Mouse (Mus musculus): Measurements from ENCODE around the gene 4930519G04Rik. TPM values are rescaled to one million over a fixed set of nuclear protein-coding genes. Genes with fewer than 3 reads are reported as not detected.
"Not testable (repeated sequence)": the region's sequence is repeated elsewhere in the genome, so short reads cannot be mapped to it uniquely, and the experiment has no call there.

Gene 4930519G04Rik
- polyA plus RNA-seq, 1 experiment from 2014 or later = not detected

DNA sequence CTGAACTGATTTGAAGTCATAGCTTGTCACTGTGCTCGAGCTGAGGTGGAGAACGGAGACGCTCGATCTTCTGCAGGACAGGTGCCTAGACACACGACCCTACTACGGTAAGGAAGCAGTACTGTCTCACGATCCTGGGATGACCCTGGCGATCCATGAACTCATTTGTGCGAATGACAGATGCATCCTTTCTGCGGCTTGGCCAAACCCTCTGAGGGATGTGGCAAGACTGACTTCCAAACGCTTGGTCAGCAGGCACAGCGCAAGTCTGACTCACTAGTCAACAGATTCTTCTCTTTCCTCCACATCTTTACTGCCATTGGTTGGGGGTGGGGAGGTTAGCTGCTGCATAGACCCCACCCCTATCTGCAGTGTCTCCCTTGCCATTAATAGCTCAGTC, 26.0 kb upstream of the 4930519G04Rik start:
- H3K4me1 ChIP-seq (ENCODE audit: control insufficient read depth, insufficient read depth, low read length) = peaks cover under 1% of the 10 kb centered on the region; the same call in 1 of the 2 replicates
- no peak overlapping the region for H3K27ac ChIP-seq (ENCODE audit: low read length)
- H3K9me3 ChIP-seq (replicated peaks; ENCODE audit: control insufficient read depth, low read length, poor library complexity, severe bottlenecking) = no peaks in the 10 kb centered on the region
- H3K36me3 ChIP-seq (ENCODE audit: control insufficient read depth, insufficient read depth, low read length) = no peaks in the 10 kb centered on the region
- H3K9ac ChIP-seq (ENCODE audit: low read depth, low read length) = no peak overlapping the region
- H3K4me2 ChIP-seq (ENCODE audit: low read length) = no peak overlapping the region
- WGBS = 94% methylated on average over 12 of the region's 12 CpGs
- H3K4me3 ChIP-seq (ENCODE audit: low read depth, low read length) = no peak overlapping the region
- ATAC-seq = no peak
- no peaks in the 10 kb centered on the region for H3K27me3 ChIP-seq (ENCODE audit: control insufficient read depth, insufficient read depth, low read depth, low read length)

DNA sequence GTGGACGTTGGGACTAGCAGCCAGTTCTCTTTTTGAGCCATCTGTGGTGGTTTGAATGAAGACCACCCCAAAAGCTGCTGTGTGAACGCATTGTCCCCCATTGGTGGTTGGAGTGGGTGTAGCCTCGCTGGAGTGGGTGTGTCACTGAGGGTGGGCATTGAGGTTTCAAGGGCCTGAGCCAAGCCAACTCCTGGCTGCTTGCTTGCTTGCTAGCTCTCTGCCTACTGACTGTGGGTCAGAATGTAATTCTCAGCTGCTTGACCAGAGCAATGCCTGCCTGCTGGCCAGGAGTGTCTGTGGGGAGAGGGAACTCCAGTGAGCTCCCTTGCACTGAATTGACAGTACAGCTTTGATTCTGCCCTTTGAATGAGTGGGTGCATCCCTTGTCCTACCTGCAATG, 23.7 kb upstream of the 4930519G04Rik start:
- no peak for ATAC-seq
- H3K27ac ChIP-seq (ENCODE audit: low read length) = no peak overlapping the region
- H3K27me3 ChIP-seq (ENCODE audit: control insufficient read depth, insufficient read depth, low read depth, low read length) = no peaks in the 10 kb centered on the region
- H3K4me2 ChIP-seq (ENCODE audit: low read length) = no peak overlapping the region
- H3K9me3 ChIP-seq (replicated peaks; ENCODE audit: control insufficient read depth, low read length, poor library complexity, severe bottlenecking) = no peaks in the 10 kb centered on the region
- H3K4me3 ChIP-seq (ENCODE audit: low read depth, low read length) = no peak overlapping the region
- WGBS = 63% methylated on average over 3 of the region's 3 CpGs
- H3K4me1 ChIP-seq (ENCODE audit: control insufficient read depth, insufficient read depth, low read length) = no peaks in the 10 kb centered on the region
- H3K9ac ChIP-seq (ENCODE audit: low read depth, low read length) = no peak overlapping the region
- no peaks in the 10 kb centered on the region for H3K36me3 ChIP-seq (ENCODE audit: control insufficient read depth, insufficient read depth, low read length)

DNA sequence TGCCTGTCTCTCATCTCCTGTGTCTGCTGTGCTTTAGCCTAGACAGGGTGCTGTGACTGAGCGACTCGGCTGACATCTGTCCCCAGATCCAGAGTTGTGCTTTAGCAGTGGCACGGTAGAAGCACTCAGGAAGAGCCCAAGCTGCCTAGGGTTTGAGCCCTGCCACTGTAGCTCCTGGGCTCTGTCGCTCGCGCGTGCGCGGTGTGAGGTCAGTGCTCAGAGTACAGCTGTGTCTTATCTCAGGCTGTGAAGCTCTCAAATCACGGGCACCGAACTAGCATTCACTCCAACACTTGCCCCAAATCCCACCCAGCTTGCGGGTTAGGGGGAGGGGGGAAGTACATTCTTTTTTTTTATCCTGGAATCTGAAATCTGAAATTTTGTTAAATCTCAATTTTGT, 16.6 kb upstream of the 4930519G04Rik start:
- Histone ChIP-seq H3K4me1 (ENCODE audit: control insufficient read depth, insufficient read depth, low read length) (no peaks in the 10 kb centered on the region), H3K9ac (ENCODE audit: low read depth, low read length) (no peak overlapping the region), H3K36me3 (ENCODE audit: control insufficient read depth, insufficient read depth, low read length) (no peaks in the 10 kb centered on the region), H3K9me3 (replicated peaks; ENCODE audit: control insufficient read depth, low read length, poor library complexity, severe bottlenecking) (no peaks in the 10 kb centered on the region; the same call in 1 of the 2 replicates), H3K27ac (ENCODE audit: low read length) (no peak overlapping the region), H3K27me3 (ENCODE audit: control insufficient read depth, insufficient read depth, low read depth, low read length) (no peaks in the 10 kb centered on the region), H3K4me2 (ENCODE audit: low read length) (no peak overlapping the region), H3K4me3 (ENCODE audit: low read depth, low read length) (no peak overlapping the region)
- 70% methylated on average over 12 of the region's 12 CpGs for WGBS
- ATAC-seq = no peak

DNA sequence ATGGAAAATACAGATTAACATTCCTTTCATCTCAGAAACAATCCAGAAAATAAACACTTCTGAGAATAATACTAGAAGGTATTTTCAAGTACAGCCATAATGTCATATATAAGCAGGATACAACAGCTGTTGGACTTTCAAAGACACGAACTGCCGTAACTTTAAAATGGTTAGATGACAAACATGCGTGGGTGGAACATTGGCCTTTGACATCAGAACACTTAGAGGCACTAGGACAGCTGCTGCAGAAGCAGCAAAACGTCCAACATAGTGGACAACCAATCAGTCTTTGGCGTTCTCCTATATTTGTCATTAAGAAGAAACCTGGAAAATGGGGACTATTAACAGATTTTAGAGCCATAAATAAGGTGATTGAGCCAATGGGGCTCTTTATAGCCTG, 13.0 kb upstream of the 4930519G04Rik start:
- H3K27ac ChIP-seq (ENCODE audit: low read length); H3K9ac ChIP-seq (ENCODE audit: low read depth, low read length); H3K9me3 ChIP-seq (replicated peaks; ENCODE audit: control insufficient read depth, low read length, poor library complexity, severe bottlenecking); H3K27me3 ChIP-seq (ENCODE audit: control insufficient read depth, insufficient read depth, low read depth, low read length); H3K4me3 ChIP-seq (ENCODE audit: low read depth, low read length); H3K4me2 ChIP-seq (ENCODE audit: low read length); H3K4me1 ChIP-seq (ENCODE audit: control insufficient read depth, insufficient read depth, low read length); H3K36me3 ChIP-seq (ENCODE audit: control insufficient read depth, insufficient read depth, low read length); ATAC-seq: not testable (repeated sequence)
- 78% methylated on average over 5 of the region's 5 CpGs for WGBS

DNA sequence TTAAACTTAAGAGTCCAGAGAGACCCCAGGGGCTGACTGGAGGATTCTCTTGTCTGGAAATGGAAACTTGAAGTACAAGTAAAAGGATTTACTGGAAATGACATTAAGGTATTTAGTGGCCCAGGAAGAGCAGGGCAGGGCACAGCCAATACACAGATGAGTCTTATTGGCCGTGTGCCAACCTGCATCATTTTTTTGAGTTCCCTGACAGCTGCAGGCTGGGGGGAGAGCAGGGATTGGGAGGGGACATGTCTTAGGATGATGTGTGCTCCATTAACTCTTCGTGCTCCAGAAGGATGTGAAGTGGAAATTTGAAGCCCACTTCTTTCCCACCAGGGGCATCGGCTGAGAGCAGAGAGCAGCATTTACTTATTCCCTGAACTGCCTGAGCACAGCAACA, 11.3 kb upstream of the 4930519G04Rik start:
- not testable (repeated sequence) for H3K4me3 ChIP-seq (ENCODE audit: low read depth, low read length); H3K4me2 ChIP-seq (ENCODE audit: low read length); H3K4me1 ChIP-seq (ENCODE audit: control insufficient read depth, insufficient read depth, low read length); ATAC-seq; H3K9me3 ChIP-seq (replicated peaks; ENCODE audit: control insufficient read depth, low read length, poor library complexity, severe bottlenecking); H3K27me3 ChIP-seq (ENCODE audit: control insufficient read depth, insufficient read depth, low read depth, low read length); H3K36me3 ChIP-seq (ENCODE audit: control insufficient read depth, insufficient read depth, low read length); H3K9ac ChIP-seq (ENCODE audit: low read depth, low read length); H3K27ac ChIP-seq (ENCODE audit: low read length)
- 56% methylated on average over 3 of the region's 3 CpGs for WGBS

DNA sequence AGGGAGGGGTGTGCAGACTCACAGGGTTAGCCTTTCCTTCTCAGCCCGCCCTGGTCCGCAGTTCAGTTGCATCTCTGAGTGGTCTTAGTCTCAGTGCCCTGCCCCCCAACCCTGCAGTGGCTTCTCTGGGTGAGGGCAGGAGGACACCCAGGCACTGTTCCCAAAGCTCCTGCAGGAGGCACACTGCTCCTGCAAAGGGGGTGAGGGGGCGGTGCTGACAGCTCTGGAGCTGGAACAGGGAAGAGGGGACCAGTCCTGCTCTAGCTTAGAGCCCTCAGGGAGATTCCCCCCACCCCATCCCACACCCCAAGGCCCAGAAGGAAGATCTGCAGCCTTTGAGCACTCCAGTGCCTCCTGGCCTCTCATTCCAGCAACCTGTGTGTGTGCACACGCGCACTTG, 10.8 kb upstream of the 4930519G04Rik start:
- Histone ChIP-seq H3K9ac (ENCODE audit: low read depth, low read length) (no peak overlapping the region), H3K9me3 (replicated peaks; ENCODE audit: control insufficient read depth, low read length, poor library complexity, severe bottlenecking) (no peaks in the 10 kb centered on the region; the same call in 1 of the 2 replicates), H3K27ac (ENCODE audit: low read length) (no peak overlapping the region), H3K4me2 (ENCODE audit: low read length) (no peak overlapping the region), H3K36me3 (ENCODE audit: control insufficient read depth, insufficient read depth, low read length) (no peaks in the 10 kb centered on the region), H3K4me3 (ENCODE audit: low read depth, low read length) (no peak overlapping the region), H3K27me3 (ENCODE audit: control insufficient read depth, insufficient read depth, low read depth, low read length) (no peaks in the 10 kb centered on the region), H3K4me1 (ENCODE audit: control insufficient read depth, insufficient read depth, low read length) (no peaks in the 10 kb centered on the region)
- ATAC-seq = no peak
- 67% methylated on average over 5 of the region's 5 CpGs for WGBS

DNA sequence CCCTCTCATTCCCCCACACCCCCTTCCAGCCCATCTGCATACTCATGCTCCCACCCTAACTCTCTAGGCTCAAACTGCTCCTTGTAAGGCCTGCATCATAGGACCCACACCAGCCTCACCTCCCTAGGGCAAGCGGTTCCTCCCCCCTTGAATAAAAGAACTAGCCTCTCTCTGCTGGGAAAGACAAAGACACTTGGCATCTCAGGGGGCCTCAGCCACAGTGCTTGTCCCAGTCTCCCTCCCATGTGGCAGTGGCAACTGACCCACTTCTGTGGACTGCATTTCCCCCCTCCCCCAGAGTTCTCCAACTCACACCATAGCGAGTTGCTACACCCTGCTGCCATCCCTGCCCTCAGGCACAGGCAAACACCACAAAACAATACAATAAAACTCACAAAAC, 9.1 kb upstream of the 4930519G04Rik start:
- H3K36me3 ChIP-seq (ENCODE audit: control insufficient read depth, insufficient read depth, low read length); ATAC-seq; H3K4me3 ChIP-seq (ENCODE audit: low read depth, low read length); H3K4me1 ChIP-seq (ENCODE audit: control insufficient read depth, insufficient read depth, low read length); H3K4me2 ChIP-seq (ENCODE audit: low read length); H3K9me3 ChIP-seq (replicated peaks; ENCODE audit: control insufficient read depth, low read length, poor library complexity, severe bottlenecking); H3K27ac ChIP-seq (ENCODE audit: low read length); H3K9ac ChIP-seq (ENCODE audit: low read depth, low read length); H3K27me3 ChIP-seq (ENCODE audit: control insufficient read depth, insufficient read depth, low read depth, low read length): not testable (repeated sequence)
- WGBS = 55% methylated on average over 2 of the region's 2 CpGs

DNA sequence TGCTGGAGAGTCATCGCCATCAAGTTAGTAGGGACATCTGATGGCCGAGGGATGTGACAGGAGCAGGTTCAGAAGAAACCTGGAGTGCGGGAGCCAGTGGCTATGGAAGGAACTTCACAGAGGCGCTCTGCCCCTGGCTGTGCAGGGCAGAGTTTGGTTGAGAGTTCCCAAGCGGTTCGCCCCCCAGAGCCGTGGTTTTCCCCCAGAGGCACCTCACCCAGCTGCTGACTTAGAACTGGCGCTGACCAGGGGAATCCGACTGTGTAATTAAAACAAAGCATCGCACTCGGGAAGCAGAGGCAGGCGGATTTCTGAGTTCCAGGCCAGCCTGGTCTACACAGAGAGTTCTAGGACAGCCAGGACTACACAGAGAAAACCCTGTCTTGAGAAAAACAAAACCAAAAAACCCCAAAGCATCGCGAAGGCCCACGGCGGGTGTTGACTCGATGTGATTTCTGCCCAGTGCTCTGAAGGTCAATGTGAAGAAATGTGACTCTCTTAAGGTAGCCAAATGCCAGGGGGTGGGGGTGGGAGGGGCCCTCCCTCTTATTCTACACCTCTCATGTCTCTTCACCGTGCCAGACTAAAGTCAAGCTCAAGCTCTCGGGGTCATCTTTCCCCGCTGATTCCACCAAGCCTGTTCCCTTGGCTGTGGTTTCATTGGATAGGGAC, 1.8 kb upstream of the 4930519G04Rik start:
- Histone ChIP-seq H3K27ac (ENCODE audit: low read length) (no peak overlapping the region), H3K4me1 (ENCODE audit: control insufficient read depth, insufficient read depth, low read length) (no peaks in the 10 kb centered on the region), H3K9me3 (replicated peaks; ENCODE audit: control insufficient read depth, low read length, poor library complexity, severe bottlenecking) (no peaks in the 10 kb centered on the region), H3K36me3 (ENCODE audit: control insufficient read depth, insufficient read depth, low read length) (no peaks in the 10 kb centered on the region), H3K4me2 (ENCODE audit: low read length) (no peak overlapping the region), H3K9ac (ENCODE audit: low read depth, low read length) (no peak overlapping the region), H3K27me3 (ENCODE audit: control insufficient read depth, insufficient read depth, low read depth, low read length) (no peaks in the 10 kb centered on the region), H3K4me3 (ENCODE audit: low read depth, low read length) (no peak overlapping the region)
- no peak for ATAC-seq
- WGBS = 87% methylated on average over 20 of the region's 20 CpGs

DNA sequence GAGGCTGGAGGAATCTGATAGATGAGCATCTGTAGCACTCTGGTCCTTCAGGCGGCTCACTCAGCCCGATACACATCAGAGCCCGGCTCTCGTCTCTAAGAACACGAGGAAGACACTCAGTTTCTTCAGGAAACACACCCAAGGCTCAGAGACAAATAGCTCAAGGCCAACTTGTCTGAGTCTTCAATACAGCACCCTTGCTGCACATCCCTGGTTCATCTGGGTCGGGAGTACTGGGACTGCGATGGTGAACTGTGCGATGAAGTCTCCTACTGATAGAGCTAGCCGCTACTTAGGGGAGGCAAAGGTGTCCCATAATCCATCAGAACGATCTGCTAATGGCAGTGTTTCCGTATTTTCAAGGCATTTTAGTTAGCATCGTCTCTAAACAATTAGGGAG, 5.1 kb downstream of the 4930519G04Rik start, which contains the start of gene Gm9936:
Gm9936 (minus strand) TSS at position 101 of the 400 bp plus-strand sequence.
- peak within 1 kb of the TSS; percentile 65 for H3K27ac ChIP-seq (ENCODE audit: low read length)
- H3K4me3 ChIP-seq (ENCODE audit: low read depth, low read length) = peak within 1 kb of the TSS; percentile 33
- H3K36me3 ChIP-seq (ENCODE audit: control insufficient read depth, insufficient read depth, low read length) = no peaks in the 10 kb centered on the region
- 87% methylated on average over 12 of the region's 12 CpGs for WGBS
- H3K9ac ChIP-seq (ENCODE audit: low read depth, low read length) = peak within 1 kb of the TSS; percentile 61
- H3K4me2 ChIP-seq (ENCODE audit: low read length) = peak within 1 kb of the TSS; percentile 61
- peaks cover 4% of the 10 kb centered on the region; the same call in 1 of the 2 replicates for H3K4me1 ChIP-seq (ENCODE audit: control insufficient read depth, insufficient read depth, low read length)
- no peak for ATAC-seq
- no peaks in the 10 kb centered on the region for H3K9me3 ChIP-seq (replicated peaks; ENCODE audit: control insufficient read depth, low read length, poor library complexity, severe bottlenecking)
- no peaks in the 10 kb centered on the region; the same call in 1 of the 2 replicates for H3K27me3 ChIP-seq (ENCODE audit: control insufficient read depth, insufficient read depth, low read depth, low read length)

All from midbrain, embryonic 16.5 days (tissue).